Mouse (Mus musculus) stomach, postnatal 0 days (tissue): ENCODE measurements around the gene Ywhag. TPM values are rescaled to one million over a fixed set of nuclear protein-coding genes. Genes with fewer than 3 reads are reported as not detected.

Experiments used
- ATAC-seq: fragments of 200-750 bp; cut with Nextera tagmentation; 2 replicates; pipeline ENCODE4 v1.8.0; 2017; ENCODE audit not compliant: low FRiP score, low TSS enrichment
- DNase-seq: peaks from one replicate; pipeline ENCODE4 v3.0.0-alpha.2; 2016; ENCODE audit warnings: low spot score
- H3K27ac ChIP-seq: fragments of 300-500 bp; sonication (generic); replicated peaks from 2 replicates; pipeline ENCODE4 v1.5.1; 2014; ENCODE audit warnings: mild to moderate bottlenecking, control low read depth
- H3K27me3 ChIP-seq: fragments of 300-500 bp; sonication (generic); 2 replicates; pipeline ENCODE4 v1.6.1; 2014; ENCODE audit warnings: low read length; ENCODE audit not compliant: control insufficient read depth, insufficient read depth
- H3K36me3 ChIP-seq: fragments of 300-500 bp; sonication (generic); 2 replicates; pipeline ENCODE4 v1.6.1; 2014; ENCODE audit warnings: low read length, mixed read lengths; ENCODE audit not compliant: control insufficient read depth, insufficient read depth
- H3K4me1 ChIP-seq: fragments of 300-500 bp; sonication (generic); replicated peaks from 2 replicates; pipeline ENCODE4 v1.6.1; 2014; ENCODE audit warnings: antibody characterized with exemption; ENCODE audit not compliant: control insufficient read depth, insufficient read depth
- H3K4me2 ChIP-seq: fragments of 300-500 bp; sonication (generic); replicated peaks from 2 replicates; pipeline ENCODE4 v1.6.1; 2014; ENCODE audit warnings: low read depth, mild to moderate bottlenecking, control low read depth, moderate library complexity
- H3K4me3 ChIP-seq: fragments of 300-500 bp; sonication (generic); 2 replicates; pipeline ENCODE4 v1.5.1; 2014; ENCODE audit warnings: low read depth, low read length, control low read depth
- H3K9ac ChIP-seq: fragments of 300-500 bp; sonication (generic); 2 replicates; pipeline ENCODE4 v1.6.1; 2014; ENCODE audit warnings: mild to moderate bottlenecking, low read length, control low read depth, mixed read lengths
- H3K9me3 ChIP-seq: fragments of 300-500 bp; sonication (generic); 2 replicates; pipeline ENCODE4 v1.6.1; 2016; ENCODE audit warnings: low read length; ENCODE audit not compliant: control insufficient read depth
- CTCF ChIP-seq: IDR thresholded peaks from 2 replicates; pipeline ENCODE4 v1.5.1; 2016; ENCODE audit warnings: antibody characterized with exemption, low read depth, mild to moderate bottlenecking, moderate library complexity
- EP300 ChIP-seq: optimal IDR thresholded peaks from 2 replicates; pipeline ENCODE3; 2016; ENCODE audit warnings: antibody characterized with exemption
- WGBS: fragments of 180-500 bp; shearing (Covaris S2); extraction: QIAGEN DNeasy Blood & Tissue Kit; methylation state at CpG from one replicate; pipeline ENCODE4 v1.1.7; 2014; 5-methylcytosine and 5-hydroxymethylcytosine counted together
- polyA plus RNA-seq: library from polyadenylated mRNA; unstranded; fragments of >200 nt; fragmentation: Nextera tagmentation; extraction: Ambion mirVana; gene quantifications from 2 replicates; pipeline ENCODE4 v1.2.1, GENCODE M21; 2015

The Ywhag gene
- polyA plus RNA-seq, 1 experiment from 2014 or later = 89.2 TPM

- DNase-seq (peak; percentile 24), ATAC-seq (peak; percentile 16; the same call in 1 of the 2 replicates)
- peak; percentile 23; the same call in 1 of the 2 replicates for TF ChIP-seq CTCF
- TF ChIP-seq EP300 = no peak
- no peaks in the 10 kb centered on the region for H3K4me1 ChIP-seq
- H3K27ac ChIP-seq = peak overlapping the region; percentile 79
- no peaks in the 10 kb centered on the region for H3K9me3 ChIP-seq
- H3K4me3 ChIP-seq = peak overlapping the region; percentile 55
- 4% methylated on average over 29 of the region's 30 CpGs for WGBS
- H3K27me3 ChIP-seq = no peaks in the 10 kb centered on the region
- peak overlapping the region; percentile 69 for H3K9ac ChIP-seq
- no peaks in the 10 kb centered on the region for H3K36me3 ChIP-seq
- H3K4me2 ChIP-seq = peak overlapping the region; percentile 58
These were observed 45.8 kb downstream of the Ywhag start for GRCm38 (mm10) chr5:135888405-135889215.

DNA sequence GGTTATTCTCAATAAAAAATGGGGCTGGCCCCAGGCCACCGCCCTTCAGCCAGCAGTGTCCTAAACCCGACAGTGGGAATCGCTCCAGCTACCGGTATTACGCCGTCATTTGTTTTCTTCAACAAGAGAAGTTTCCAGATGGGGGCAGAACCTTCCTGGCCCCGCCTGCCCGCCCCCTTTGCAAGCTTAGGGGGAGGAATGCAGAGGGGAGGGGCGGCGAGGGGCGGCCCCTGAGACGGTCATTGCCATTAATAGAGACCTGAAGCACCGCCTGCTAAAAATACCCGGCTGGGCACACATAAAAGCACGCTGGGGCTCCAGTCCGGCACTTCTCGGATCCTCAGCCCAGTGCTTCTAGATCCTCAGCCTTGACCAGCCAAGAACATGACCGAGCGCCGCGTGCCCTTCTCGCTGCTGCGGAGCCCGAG, 46.7 kb downstream of the Ywhag start, which contains the start of gene Hspb1:
TSS of gene Hspb1 (plus strand) at position 245 of the 428 bp plus-strand sequence.
- peak; percentile 19 for TF ChIP-seq CTCF
- TF ChIP-seq EP300 = peak; percentile 74
- H3K27me3 ChIP-seq = no peaks in the 10 kb centered on the region
- no peaks in the 10 kb centered on the region for H3K4me1 ChIP-seq
- WGBS = 2% methylated on average over 24 of the region's 24 CpGs
- no peaks in the 10 kb centered on the region for H3K36me3 ChIP-seq
- H3K9ac ChIP-seq = peak within 1 kb of the TSS; percentile 69
- ATAC-seq (peak; percentile 83), DNase-seq (peak; percentile 77)
- H3K27ac ChIP-seq = peak within 1 kb of the TSS; percentile 79
- peak within 1 kb of the TSS; percentile 55 for H3K4me3 ChIP-seq
- H3K4me2 ChIP-seq = peak within 1 kb of the TSS; percentile 61
- no peaks in the 10 kb centered on the region for H3K9me3 ChIP-seq

GRCm38 (mm10) chr5:135884641-135885040, 49.8 kb downstream of the Ywhag start:
- Histone ChIP-seq H3K4me2 (no peak overlapping the region), H3K4me1 (no peaks in the 10 kb centered on the region), H3K4me3 (no peak overlapping the region), H3K36me3 (no peaks in the 10 kb centered on the region), H3K27ac (no peak overlapping the region), H3K9me3 (no peaks in the 10 kb centered on the region), H3K27me3 (no peaks in the 10 kb centered on the region), H3K9ac (no peak overlapping the region)
- ATAC-seq (no peak), DNase-seq (no peak)
- 50% methylated on average over 6 of the region's 6 CpGs for WGBS
- no peak for TF ChIP-seq EP300
- no peak for TF ChIP-seq CTCF

- Histone ChIP-seq H3K27ac (peak overlapping the region; percentile 77), H3K4me1 (peaks cover 7% of the 10 kb centered on the region; the same call in 1 of the 2 replicates), H3K9me3 (no peaks in the 10 kb centered on the region), H3K9ac (no peak overlapping the region), H3K4me2 (no peak overlapping the region), H3K4me3 (no peak overlapping the region), H3K27me3 (no peaks in the 10 kb centered on the region), H3K36me3 (no peaks in the 10 kb centered on the region)
- WGBS = 18% methylated on average over 13 of the region's 13 CpGs
- DNase-seq (peak; percentile 73), ATAC-seq (peak; percentile 83)
- TF ChIP-seq CTCF = no peak
- no peak for TF ChIP-seq EP300
These were observed 54.8 kb downstream of the Ywhag start for GRCm38 (mm10) chr5:135879449-135880158.

DNA sequence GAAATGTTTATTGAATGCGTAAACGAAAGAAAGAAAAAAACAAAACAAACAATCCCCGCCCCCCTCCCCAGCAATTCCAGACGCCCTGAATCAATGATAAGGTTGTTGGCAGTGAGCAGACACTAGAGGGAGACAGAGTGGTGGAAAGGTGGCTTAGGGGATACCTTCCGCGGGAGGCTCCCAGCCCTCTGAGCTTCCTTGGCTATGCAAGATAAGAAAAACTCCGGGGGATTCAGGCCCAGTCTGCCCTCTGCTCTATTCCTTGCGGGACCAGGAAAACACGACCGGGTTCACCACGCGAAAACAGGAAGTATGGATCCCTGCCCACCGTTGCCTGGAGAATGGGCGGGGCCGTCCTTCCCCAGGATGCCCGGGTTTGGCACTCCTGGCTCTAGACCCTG, 56.6 kb downstream of the Ywhag start:
- Histone ChIP-seq H3K9ac (0 out of 2 replicates have a peak overlapping the region, but pooled peaks have one; percentile 18), H3K4me3 (peak overlapping the region; percentile 31), H3K36me3 (no peaks in the 10 kb centered on the region), H3K4me2 (peak overlapping the region; percentile 57), H3K9me3 (no peaks in the 10 kb centered on the region), H3K4me1 (peaks cover 7% of the 10 kb centered on the region; the same call in 1 of the 2 replicates), H3K27me3 (no peaks in the 10 kb centered on the region), H3K27ac (peak overlapping the region; percentile 63)
- peak; percentile 53 for DNase-seq
- TF ChIP-seq CTCF = peak; percentile 78
- no peak for TF ChIP-seq EP300
- ATAC-seq = peak; percentile 30; the same call in 1 of the 2 replicates
- 2% methylated on average over 16 of the region's 16 CpGs for WGBS
